Mouse (Mus musculus): ENCODE data around the gene Gp1ba. TPM values are rescaled to one million over a fixed set of nuclear protein-coding genes. Genes with fewer than 3 reads are reported as not detected.

Gp1ba gene
- total and polyA plus RNA-seq, 2 experiments from 2014 or later, result 0.08 to 0.10 TPM

DNA sequence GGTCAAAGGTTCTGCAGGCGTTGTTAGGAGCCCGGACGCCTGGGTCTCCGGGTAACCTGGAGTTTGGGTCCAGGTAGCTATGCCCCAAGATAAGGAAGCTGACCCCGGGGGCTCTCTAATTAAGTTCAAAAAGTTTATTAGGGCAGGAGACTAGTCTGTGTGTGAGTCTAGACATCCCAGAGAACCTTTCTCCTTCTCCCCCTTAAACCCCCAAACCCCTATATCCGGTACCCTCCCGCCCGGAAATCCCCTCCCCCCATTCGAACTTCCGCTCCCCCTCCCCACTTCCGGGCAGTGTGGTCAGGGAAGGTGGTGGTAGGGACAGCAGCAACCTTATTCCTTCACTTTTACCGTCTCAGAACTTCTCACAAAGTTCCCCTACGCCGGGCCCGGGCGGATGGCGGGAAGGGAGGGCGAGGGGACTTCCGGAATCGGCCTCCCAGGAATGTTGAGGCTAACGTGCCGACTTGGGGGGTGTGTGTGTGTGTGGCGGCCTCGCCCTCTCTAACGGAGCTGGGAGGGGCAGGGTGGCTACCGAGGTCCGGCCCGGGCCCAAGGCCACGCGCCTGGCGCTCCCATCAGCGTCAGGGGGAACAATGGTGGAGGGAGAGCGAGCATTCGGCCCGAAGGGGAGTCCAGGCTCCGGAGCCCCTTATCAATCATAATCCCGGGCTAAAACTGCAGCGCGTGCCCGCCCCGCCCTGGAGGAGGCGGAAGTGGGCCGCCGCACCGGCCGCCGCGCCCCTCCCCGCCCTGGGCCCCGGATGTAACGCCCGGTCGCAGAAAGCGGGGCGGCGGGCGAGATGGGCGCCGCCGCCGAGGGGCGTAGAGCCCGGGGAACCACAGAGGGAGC lies 14.6 kb downstream of the Gp1ba start:
- H3K4me2 ChIP-seq (ENCODE audit: low read depth), result peak overlapping the region; percentile 87
- 0 out of 2 replicates have a peak, but pooled peaks have one; percentile 14 for TF ChIP-seq CTCF (IDR thresholded peaks at IDR 0.05; ENCODE audit: low read depth)

DNA sequence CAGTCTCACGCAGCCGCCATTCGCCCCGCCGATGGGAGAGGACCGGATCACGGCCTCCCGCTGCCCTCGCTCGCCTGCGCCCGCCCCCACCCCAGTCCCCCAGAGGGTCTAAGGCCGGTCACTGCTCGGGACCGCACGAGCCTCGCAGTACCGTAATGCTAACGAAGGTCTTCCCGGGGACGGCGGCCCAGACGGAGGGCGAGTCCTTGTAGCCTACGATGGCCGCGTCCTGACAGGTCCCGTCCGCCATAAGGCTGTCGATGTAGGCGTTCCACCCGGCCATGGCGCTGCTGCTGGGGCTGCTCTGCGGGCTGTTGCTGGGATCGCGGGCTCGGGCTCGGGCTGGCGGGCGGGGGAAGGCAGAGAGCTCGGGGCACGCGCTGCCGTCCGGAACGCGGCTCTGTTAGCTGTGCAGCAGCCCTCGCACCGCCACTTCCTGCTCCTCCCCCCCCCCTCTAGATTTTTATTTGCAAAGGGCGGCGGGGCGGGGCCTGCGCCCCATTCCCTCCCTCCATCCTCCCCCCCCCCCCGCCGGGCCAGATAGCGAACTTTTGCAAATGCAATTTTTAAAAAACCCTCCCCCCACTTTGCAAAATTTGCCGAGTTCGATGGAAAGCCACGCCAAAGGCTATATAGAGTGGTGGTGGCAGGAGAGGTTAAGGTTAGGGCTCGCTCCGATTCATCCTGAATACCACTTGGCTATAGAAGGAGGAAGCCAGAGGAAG lies 15.4 kb downstream of the Gp1ba start, which contains the start of gene Pfn1:
Gene Pfn1, minus strand, starts transcription at position 447 of the 725 bp plus-strand sequence.
- H3K9me3 ChIP-seq (ENCODE audit: low read length), result no peaks in the 10 kb centered on the region
- H3K4me2 ChIP-seq (ENCODE audit: low read depth), result peak within 1 kb of the TSS; percentile 87
- no peaks in the 10 kb centered on the region for H3K4me1 ChIP-seq (ENCODE audit: insufficient read depth)
- WGBS, result 2% methylated on average over 56 of the region's 61 CpGs
- H3K36me3 ChIP-seq (ENCODE audit: insufficient read depth), result peaks cover 24% of the 10 kb centered on the region
- H3K9ac ChIP-seq, result peak within 1 kb of the TSS; percentile 97
- peak; percentile 82 for DNase-seq
- H3K27ac ChIP-seq (ENCODE audit: low read depth, low read length), result peak within 1 kb of the TSS; percentile 97
- no peaks in the 10 kb centered on the region for H3K27me3 ChIP-seq (ENCODE audit: insufficient read depth, low read length)
- peak within 1 kb of the TSS; percentile 98 for H3K4me3 ChIP-seq (ENCODE audit: low read depth, low read length)
- no peak for TF ChIP-seq CTCF (IDR thresholded peaks at IDR 0.05; ENCODE audit: low read depth)
- ATAC-seq, result peak; percentile 79

More for the DNA sequence above, 14.6 kb downstream of the Gp1ba start:
- H3K27ac ChIP-seq (ENCODE audit: low read depth, low read length), result peak overlapping the region; percentile 97
- H3K9ac ChIP-seq, result peak overlapping the region; percentile 97
- H3K9me3 ChIP-seq (ENCODE audit: low read length), result no peaks in the 10 kb centered on the region
- H3K4me3 ChIP-seq (ENCODE audit: low read depth, low read length), result peak overlapping the region; percentile 98
- H3K27me3 ChIP-seq (ENCODE audit: insufficient read depth, low read length), result no peaks in the 10 kb centered on the region
- 2% methylated on average over 60 of the region's 63 CpGs for WGBS
- ATAC-seq, result peak; percentile 73
- H3K4me1 ChIP-seq (ENCODE audit: insufficient read depth), result 0 out of 2 replicates have a peak, but pooled peaks cover 1% of the 10 kb centered on the region
- peaks cover 30% of the 10 kb centered on the region for H3K36me3 ChIP-seq (ENCODE audit: insufficient read depth)
- DNase-seq, result peak; percentile 68

DNA sequence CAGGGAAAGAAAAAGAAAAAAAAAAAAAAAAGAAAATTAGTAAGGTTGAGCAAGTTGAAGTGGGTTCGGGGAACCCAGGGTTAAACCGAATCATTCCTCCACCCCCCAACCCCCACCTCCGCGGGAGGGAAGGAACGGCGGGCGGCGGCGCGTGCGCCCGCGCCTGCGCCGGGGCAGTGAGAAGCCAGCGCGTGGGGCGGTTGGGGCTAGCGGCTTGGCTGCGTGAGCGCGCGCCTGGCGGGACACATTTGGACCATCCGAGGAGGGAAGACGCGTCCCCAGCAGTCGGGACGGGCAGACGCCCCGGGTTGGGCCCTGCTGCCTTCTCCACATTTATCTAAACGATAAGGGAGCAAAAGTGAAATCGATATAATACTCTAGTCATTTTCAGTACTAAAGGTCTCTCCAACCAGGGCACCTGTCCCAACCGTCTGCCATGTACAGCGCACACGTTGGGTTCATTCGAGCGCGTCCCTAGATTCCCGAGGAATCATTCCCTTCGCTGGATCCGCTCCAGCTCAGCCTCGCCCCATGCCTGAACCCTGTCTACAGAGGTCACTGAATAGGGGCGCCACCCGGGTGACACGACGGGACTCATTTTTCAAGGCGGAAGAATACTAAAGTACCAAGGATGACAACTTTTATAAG lies 16.1 kb downstream of the Gp1ba start:
- Histone ChIP-seq H3K4me3 (ENCODE audit: low read depth, low read length) (peak overlapping the region; percentile 98), H3K36me3 (ENCODE audit: insufficient read depth) (peaks cover 17% of the 10 kb centered on the region), H3K9ac (peak overlapping the region; percentile 97), H3K27ac (ENCODE audit: low read depth, low read length) (peak overlapping the region; percentile 97), H3K4me1 (ENCODE audit: insufficient read depth) (no peaks in the 10 kb centered on the region), H3K9me3 (ENCODE audit: low read length) (no peaks in the 10 kb centered on the region), H3K4me2 (ENCODE audit: low read depth) (peak overlapping the region; percentile 87), H3K27me3 (ENCODE audit: insufficient read depth, low read length) (no peaks in the 10 kb centered on the region)
- WGBS, result under 1% methylated on average over 46 of the region's 48 CpGs
- peak; percentile 69 for ATAC-seq
- TF ChIP-seq CTCF (IDR thresholded peaks at IDR 0.05; ENCODE audit: low read depth), result no peak
- peak; percentile 88 for DNase-seq

DNA sequence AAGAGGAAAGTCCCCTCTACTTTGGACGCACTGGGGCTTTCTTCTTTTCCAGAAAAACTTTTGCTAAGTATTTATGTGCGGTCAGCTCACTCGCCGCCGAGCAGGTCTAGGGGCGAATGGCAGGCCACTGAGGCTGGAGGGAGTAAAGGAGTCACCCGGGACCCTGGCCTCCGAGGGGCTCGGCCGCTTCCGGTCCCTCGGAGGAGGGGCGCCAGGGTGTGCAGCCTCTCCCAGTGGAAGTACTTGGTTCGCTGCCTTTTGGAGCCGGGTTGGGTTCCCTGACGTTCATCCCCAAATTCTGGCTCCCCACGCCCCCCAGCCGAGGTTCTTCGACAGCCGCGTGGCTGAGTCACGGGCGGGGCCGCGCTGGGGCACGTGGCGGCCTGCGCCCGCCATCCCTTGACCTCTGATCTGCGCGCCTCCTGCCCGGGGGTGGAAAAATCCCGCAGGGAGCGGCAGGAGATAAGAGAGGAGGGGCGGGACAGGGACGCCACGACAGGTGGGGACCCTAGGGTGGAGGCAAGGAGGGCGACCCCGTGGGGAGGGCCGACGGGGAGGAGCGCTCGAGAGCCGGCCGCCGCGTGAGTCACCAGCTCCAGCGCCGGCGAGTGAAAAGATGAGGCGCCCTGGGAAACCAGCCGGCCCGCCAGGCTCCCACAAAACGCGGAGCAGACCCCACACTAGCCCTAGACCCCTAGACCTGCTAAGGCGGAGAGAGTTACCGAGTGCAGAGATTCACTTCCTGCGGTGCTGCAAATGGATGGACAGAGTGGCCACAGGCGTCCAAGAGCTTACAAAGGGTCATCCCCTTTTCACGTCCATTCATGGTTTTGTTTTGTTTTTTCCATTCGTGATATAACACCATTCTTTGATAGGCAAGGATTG lies 16.9 kb downstream of the Gp1ba start:
- H3K27me3 ChIP-seq (ENCODE audit: insufficient read depth, low read length), result no peaks in the 10 kb centered on the region
- no peaks in the 10 kb centered on the region for H3K9me3 ChIP-seq (ENCODE audit: low read length)
- H3K9ac ChIP-seq, result peak overlapping the region; percentile 97
- 2% methylated on average over 61 of the region's 61 CpGs for WGBS
- H3K36me3 ChIP-seq (ENCODE audit: insufficient read depth), result peaks cover 11% of the 10 kb centered on the region
- DNase-seq (no peak), ATAC-seq (no peak)
- H3K27ac ChIP-seq (ENCODE audit: low read depth, low read length), result 0 out of 2 replicates have a peak overlapping the region, but pooled peaks have one; percentile 97
- no peaks in the 10 kb centered on the region for H3K4me1 ChIP-seq (ENCODE audit: insufficient read depth)
- no peak for TF ChIP-seq CTCF (IDR thresholded peaks at IDR 0.05; ENCODE audit: low read depth)
- H3K4me2 ChIP-seq (ENCODE audit: low read depth), result peak overlapping the region; percentile 87
- peak overlapping the region; percentile 98 for H3K4me3 ChIP-seq (ENCODE audit: low read depth, low read length)

DNA sequence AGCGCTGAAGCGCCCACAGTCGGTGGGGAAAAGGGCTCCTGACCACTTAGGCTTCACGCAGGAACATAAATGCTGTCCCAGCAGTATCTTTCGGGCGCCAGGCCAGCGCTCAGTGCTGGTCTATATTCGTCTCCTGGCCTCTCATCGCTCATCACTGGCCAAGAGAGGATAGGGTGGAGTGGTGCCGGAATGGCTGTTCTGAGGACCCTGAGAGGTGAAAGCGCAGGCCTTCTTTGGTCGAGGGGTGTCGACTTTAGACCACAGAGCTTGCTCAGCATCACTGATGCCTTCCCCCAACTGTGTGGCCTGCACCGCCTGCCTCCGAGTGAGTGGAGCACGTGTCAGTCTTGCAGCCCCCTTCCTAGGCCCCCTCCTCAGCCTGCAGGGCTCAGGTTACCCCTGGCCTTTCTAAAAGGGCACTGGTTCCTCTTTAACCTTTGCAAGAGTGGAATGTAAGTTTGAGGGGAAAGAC lies 17.6 kb downstream of the Gp1ba start:
- no peak for DNase-seq
- Histone ChIP-seq H3K4me2 (ENCODE audit: low read depth) (peak overlapping the region; percentile 87), H3K36me3 (ENCODE audit: insufficient read depth) (peaks cover 4% of the 10 kb centered on the region; the same call in 1 of the 2 replicates), H3K27me3 (ENCODE audit: insufficient read depth, low read length) (no peaks in the 10 kb centered on the region), H3K27ac (ENCODE audit: low read depth, low read length) (no peak overlapping the region), H3K4me1 (ENCODE audit: insufficient read depth) (no peaks in the 10 kb centered on the region), H3K9ac (0 out of 2 replicates have a peak overlapping the region, but pooled peaks have one; percentile 32), H3K9me3 (ENCODE audit: low read length) (no peaks in the 10 kb centered on the region), H3K4me3 (ENCODE audit: low read depth, low read length) (peak overlapping the region; percentile 98)
- TF ChIP-seq CTCF (IDR thresholded peaks at IDR 0.05; ENCODE audit: low read depth), result no peak
- 15% methylated on average over 16 of the region's 16 CpGs for WGBS
- no peak for ATAC-seq

DNA sequence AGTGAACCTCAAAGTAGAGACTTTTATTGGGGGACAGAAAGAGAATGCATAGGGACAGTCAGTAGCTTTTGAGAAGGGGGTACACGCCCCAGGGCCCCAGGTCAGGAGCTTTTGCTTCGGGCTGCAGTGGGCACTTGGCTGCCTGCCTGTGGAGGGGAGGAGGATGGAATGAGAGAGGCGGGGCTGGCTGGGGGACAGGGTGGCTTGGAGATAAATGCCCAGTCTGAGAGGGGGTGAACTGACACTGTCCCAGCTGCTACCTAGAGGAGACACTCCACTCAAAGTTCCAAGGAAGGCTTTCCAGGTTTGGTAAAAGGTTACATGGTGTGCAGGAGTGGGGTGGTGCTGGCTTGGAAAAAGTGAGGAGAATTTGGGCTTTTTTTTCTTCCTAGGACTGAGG lies 18.0 kb downstream of the Gp1ba start, which contains the start of gene Eno3:
Gene Eno3, plus strand, starts transcription at position 239 of the 400 bp plus-strand sequence.
- DNase-seq (no peak), ATAC-seq (no peak)
- peak within 1 kb of the TSS; percentile 87 for H3K4me2 ChIP-seq (ENCODE audit: low read depth)
- no peaks in the 10 kb centered on the region for H3K4me1 ChIP-seq (ENCODE audit: insufficient read depth)
- H3K9ac ChIP-seq, result peak within 1 kb of the TSS; percentile 32
- 13% methylated on average over 3 of the region's 3 CpGs for WGBS
- H3K36me3 ChIP-seq (ENCODE audit: insufficient read depth), result peaks cover 2% of the 10 kb centered on the region; the same call in 1 of the 2 replicates
- TF ChIP-seq CTCF (IDR thresholded peaks at IDR 0.05; ENCODE audit: low read depth), result no peak
- H3K27me3 ChIP-seq (ENCODE audit: insufficient read depth, low read length), result no peaks in the 10 kb centered on the region
- H3K9me3 ChIP-seq (ENCODE audit: low read length), result no peaks in the 10 kb centered on the region
- peak within 1 kb of the TSS; percentile 98 for H3K4me3 ChIP-seq (ENCODE audit: low read depth, low read length)
- H3K27ac ChIP-seq (ENCODE audit: low read depth, low read length), result no peak within 1 kb of the TSS

All from forebrain, postnatal 0 days (tissue).